Mouse (Mus musculus) spleen, postnatal 36 days (tissue): Measurements from ENCODE around the gene Catspere2.
"Not testable (repeated sequence)": the region's sequence is repeated elsewhere in the genome, so short reads cannot be mapped to it uniquely, and the experiment has no call there.

Source experiments
- DNase-seq, 2 experiments: peaks; one replicate each; pipeline ENCODE4 v3.0.0; 2022; ENCODE audit warnings: low spot score in 2 of 2, mixed read lengths in 1 of 2

Gene Catspere2

DNA sequence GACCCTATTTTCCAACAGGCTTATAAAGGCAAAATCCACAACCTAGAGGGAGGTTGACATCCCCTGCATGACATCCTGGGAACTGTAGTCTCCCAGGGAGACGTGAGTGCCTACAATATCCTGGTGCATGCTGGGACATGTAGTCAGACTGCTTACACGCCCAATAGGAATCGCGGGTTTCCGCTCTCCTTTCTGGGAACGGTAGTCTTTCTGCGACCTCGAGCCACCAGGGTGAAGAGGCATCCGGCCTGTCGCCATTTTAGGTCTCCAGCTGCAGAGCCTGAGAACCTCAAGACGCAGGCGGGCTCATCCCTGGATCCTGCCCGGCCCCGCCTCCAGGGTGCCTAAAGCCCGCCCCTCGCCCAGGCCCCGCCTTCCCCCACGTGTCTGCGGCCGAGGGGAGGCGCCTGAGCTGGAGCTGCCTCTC lies at the start of gene Catspere2:
Gene Catspere2 (plus strand): TSS at position 400 of the 427 bp plus-strand sequence.
- DNase-seq, result peak; percentile 96 to 99

DNA sequence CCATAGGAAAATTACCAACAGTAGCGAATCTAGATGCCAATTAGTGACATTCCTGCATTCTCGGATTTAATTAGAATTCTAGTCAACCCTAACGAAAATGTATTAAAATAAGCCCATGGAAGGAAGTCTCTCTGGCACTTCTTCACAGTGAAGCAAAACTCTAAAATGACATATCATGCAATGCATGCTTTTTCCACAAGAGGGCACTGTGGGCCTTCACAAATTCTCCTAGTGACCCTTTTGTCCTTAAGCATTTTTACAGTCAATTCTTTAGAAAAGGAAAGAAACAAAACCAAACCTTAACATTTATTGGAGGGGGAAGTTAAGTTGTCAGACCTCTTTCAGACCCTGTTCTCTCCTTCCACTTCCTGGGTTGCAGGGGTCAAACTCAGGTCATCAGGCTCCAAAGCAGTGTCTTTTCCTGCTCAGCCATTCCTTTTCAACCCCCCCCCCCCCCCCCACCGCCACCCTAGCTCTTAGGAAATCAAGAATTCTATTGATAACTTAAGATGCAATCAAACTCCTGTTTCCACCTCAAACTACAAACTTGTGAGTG lies 42.7 kb upstream of the Catspere2 start:
- not testable (repeated sequence) for DNase-seq

DNA sequence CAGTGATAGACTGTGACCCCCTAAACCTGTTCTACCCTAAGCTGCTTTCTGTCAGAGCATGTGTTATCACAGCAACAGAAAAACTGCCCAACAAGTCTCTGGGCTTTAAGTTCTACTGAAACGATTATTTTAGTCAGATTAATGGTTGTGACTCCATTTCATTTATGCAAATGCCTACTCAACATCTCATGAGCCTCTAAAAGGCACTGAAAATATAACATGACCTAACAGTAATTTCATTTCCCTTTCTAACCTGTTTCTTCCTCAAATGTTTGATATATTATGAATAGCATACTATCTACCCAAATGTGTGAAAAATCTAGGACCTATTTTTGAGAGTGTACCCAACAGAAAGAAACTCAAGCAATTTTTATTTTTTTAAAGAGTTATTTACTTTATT lies 1.9 kb upstream of the Catspere2 start:
- no peak for DNase-seq

DNA sequence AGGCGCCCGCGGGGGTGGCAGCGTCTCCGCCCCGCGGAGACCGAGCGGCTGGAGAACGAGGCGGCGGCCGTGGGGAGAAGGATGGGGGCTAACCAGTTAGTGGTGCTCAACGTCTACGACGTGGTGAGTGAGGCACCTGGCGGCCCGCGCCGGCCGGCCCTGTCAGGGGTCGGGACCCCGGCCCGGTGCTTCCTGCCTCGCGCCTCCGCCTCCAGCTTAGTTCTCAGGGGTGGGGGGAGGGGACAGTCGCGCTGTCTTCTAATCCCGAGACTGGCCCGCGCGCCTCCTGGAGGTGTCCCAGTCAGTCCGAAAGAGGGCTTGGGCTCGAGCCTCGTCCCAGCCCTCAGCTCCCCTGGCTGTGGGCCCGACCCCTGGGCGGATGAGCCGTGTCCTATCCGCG lies 359 bp downstream of the Catspere2 start:
- DNase-seq, result peak in 1 of 2 experiments; percentile 17

DNA sequence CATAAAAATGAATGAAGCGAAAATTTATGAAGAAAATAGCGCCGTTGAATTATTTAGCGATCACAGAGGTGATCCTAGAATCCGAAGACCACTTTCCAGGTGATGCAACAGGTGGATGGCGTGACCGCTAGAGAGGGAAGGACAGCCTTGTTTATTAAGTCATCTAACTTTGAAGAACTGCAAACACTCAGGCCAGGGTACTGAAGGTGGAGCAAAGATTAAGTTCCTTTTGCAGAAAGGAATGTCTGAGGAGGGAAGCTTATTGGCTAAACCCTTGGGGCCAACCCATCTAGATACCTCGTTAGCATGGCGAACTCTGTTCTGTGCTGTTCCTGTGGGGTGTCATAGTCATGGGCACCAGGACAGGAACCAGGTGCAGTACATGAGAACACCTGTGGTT lies 983 bp downstream of the Catspere2 start:
- DNase-seq, result no peak

DNA sequence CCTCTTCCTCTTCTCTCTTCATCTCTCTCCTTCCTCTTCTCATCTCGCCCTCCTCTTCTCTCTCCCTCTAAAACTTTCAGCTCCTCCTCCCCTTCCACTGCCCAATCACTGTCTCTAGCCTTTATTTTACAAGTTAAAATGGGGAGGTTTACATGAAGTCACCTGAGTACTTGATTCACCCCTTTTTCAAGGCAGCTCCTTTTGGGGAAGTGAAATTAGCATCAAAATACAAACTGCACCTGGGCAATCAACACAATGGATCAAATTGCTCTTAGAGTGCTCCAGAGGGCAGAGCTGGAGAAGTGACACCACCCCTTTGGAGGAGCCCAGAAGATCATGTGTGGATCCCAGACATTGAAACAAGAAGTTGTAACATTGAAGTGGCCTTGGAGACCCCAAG lies 4.3 kb downstream of the Catspere2 start:
- DNase-seq, result not testable (repeated sequence)

DNA sequence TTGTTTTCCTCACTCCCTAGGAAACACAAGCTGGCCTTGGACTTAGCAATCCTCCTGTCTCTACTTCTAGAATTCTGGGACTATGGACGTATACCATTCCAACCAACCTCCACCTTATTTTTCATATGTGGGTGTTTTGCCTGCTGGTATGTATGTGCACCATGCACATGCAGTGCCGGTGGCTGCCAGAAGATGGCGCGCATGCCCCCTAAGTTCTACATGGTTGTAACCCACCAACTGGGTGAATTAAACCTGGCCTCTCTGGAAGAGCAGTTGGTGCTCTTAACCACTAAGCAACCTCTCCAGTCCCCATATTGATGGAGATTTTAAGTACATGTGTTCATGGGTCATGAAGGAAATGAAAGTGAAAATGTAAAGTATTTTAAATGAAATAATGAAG lies 89.6 kb downstream of the Catspere2 start:
- not testable (repeated sequence) for DNase-seq

DNA sequence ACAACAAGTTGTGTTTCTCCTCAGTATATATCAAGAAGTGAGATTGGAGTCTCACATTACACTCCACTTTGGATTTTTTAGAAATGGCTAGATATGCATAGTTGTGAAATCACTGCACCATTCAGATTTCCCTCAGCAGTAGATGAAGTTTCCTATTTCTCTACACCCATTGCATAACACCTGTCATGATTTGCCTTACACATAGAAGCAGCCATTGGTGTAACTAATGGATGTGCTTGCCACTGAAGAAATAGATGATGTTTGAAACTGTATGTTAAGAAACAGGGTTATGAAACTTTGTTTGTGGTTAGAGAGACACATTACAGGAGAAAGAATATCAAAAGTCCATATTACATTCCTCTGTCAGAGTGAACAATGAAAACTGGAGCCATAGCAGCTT lies 114.6 kb downstream of the Catspere2 start:
- DNase-seq, result not testable (repeated sequence)

DNA sequence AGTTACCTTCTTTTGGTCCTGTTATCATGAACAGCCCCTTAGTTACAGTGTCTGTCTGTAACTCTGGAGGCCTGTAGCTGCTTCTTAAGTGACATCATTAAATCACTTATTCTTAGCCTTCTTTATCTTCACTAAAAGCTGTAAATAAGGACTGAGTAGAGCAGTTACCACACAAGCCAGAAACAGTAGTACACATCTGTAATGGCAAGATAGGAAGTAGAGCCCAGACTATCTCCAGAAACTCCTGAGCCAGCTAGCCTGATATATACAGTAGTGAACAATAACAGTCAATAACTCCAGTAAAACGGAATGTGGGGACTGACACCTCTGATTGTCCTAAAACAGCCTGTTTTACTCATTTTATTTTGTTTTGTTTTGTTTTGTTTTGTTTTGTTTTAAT lies 125.3 kb downstream of the Catspere2 start:
- DNase-seq, result not testable (repeated sequence)

DNA sequence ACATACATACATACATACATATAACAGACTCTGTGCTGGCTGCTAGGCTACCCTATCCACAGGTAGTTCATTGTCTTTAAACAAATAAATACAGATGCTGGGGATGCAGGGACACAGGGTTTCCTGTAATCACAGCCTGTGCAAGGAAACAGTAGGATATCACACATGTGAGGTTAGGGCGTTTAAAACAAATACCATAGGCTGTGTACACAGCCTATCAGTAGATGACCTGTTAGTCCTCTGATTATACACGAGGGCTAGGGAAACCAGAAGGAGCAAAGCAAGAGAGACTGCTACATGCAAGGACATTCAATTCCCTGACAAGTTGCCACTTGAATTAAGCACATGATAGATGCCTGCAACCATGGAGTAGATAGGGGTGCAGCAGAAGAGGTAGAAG lies 139.0 kb downstream of the Catspere2 start:
- not testable (repeated sequence) for DNase-seq

DNA sequence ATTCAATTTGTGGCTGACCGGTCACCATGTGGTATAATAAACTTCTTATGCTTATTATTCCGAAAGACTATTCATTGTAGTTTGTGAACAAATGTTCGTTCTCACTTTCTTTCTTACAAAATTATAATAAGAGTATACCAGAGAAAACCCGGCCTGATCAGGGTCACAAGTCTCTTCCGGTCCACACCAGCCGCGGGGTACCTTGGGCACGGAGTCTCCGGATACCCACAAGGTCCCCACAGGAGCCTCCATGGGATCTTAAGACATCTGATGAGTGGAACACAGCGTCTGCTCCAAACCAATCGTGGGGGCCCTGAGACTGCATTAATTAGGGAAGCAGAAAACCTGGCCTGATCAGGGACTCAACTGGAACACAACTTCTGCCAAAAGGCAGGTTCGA lies 151.1 kb downstream of the Catspere2 start:
- DNase-seq, result no peak

DNA sequence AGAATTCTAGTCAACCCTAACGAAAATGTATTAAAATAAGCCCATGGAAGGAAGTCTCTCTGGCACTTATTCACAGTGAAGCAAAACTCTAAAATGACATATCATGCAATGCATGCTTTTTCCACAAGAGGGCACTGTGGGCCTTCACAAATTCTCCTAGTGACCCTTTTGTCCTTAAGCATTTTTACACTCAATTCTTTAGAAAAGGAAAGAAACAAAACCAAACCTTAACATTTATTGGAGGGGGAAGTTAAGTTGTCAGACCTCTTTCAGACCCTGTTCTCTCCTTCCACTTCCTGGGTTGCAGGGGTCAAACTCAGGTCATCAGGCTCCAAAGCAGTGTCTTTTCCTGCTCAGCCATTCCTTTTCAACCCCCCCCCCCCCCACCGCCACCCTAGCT lies 163.3 kb downstream of the Catspere2 start:
- DNase-seq, result peak in 1 of 2 experiments; percentile 10

DNA sequence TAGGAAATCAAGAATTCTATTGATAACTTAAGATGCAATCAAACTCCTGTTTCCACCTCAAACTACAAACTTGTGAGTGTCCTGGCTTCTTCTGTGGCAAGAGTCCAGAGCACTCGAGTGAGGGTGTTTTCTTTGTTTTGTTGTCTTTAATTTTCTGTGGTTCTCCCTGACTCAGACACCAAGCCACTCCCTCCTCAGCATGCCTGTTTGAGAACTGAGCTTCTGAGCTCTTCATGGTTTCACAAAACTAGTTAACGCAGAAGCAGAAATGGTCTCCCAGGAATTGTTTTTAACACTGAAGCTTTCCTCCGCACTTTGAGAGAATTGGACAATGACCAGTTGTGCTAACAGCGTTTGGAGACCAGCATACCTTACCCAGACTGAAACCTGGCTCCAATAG lies 163.7 kb downstream of the Catspere2 start:
- not testable (repeated sequence) for DNase-seq

DNA sequence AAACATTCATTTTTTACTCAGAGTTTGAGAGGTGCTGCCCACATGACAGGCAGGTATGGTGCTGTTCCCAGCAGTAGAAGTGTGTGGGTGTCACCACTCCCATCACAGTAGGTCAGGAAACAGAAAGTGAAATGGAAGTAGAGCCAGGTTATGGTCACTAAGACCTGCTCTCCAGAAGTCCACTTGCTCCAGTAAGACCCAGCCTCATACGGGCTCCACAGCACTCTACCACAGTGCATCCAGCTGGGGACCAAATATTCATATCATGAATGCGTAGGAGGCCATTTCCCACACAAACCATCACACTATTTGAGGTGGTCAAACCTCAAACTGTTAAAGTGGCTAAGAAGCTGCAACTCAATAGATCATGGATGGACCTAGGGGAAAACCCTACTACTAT lies 199.0 kb downstream of the Catspere2 start:
- DNase-seq, result no peak

DNA sequence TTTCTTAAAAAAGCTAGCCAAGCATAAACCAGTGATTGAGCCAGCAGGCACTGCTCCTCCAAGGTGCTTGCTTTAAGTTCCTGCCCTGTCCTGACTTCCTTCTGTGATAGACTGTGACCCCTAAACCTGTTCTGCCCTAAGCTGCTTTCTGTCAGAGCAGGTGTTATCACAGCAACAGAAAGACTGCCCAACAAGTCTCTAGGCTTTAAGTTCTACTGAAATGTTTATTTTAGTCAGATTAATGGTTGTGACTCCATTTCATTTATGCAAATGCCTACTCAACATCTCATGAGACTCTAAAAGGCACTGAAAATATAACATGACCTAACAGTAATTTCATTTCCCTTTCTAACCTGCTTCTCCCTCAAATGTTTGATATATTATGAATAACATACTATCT lies 202.4 kb downstream of the Catspere2 start:
- DNase-seq, result no peak

DNA sequence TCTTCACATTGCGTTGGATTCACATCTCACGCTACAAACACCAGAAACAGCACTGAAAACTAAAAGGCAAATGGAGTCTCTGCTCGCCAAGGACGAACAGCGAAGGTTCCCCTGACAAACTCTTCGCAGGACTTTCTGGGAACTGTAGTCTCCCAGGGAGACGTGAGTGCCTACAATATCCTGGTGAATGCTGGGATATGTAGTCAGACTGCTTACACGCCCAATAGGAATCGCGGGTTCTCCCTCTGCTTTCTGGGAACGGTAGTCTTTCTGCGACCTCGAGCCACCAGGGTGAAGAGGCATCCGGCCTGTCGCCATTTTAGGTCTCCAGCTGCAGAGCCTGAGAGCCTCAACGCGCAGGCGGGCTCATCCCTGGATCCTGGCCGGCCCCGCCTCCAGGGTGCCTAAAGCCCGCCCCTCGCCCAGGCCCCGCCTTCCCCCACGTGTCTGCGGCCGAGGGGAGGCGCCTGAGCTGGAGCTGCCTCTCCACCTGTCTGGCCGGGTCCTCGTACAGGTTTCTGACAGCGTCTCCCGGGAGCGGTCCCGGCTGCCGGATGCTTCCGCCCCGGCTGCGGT lies 204.1 kb downstream of the Catspere2 start, which contains the start of gene Desi2:
Gene Desi2 (plus strand): TSS at position 202 of the 576 bp plus-strand sequence.
- DNase-seq, result peak; percentile 97 to 98

DNA sequence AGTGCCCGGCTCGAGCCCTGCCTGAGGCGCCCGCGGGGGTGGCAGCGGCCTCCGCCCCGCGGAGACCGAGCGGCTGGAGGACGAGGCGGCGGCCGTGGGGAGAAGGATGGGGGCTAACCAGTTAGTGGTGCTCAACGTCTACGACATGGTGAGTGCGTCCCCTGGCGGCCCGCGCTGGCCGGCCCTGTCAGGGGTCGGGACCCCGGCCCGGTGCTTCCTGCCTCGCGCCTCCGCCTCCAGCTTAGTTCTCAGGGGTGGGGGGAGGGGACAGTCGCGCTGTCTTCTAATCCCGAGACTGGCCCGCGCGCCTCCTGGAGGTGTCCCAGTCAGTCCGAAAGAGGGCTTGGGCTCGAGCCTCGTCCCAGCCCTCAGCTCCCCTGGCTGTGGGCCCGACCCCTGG lies 204.6 kb downstream of the Catspere2 start:
- DNase-seq, result not testable (repeated sequence)

DNA sequence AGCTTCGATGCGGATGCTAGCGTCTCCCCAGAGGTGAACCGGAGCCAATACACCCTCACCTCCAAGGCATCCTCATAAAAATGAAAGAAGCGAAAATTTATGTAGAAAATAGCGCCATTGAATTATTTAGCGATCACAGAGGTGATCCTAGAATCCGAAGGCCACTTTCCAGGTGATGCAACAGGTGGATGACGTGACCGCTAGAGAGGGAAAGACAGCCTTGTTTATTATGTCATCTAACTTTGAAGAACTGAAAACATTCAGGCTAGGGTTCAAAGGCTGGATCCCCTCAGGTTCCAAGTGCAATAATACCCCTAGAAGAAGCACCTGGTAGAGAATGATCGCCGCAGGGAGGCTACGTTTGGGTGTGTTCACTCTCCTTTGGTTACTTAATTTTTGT lies 205.2 kb downstream of the Catspere2 start:
- no peak for DNase-seq

DNA sequence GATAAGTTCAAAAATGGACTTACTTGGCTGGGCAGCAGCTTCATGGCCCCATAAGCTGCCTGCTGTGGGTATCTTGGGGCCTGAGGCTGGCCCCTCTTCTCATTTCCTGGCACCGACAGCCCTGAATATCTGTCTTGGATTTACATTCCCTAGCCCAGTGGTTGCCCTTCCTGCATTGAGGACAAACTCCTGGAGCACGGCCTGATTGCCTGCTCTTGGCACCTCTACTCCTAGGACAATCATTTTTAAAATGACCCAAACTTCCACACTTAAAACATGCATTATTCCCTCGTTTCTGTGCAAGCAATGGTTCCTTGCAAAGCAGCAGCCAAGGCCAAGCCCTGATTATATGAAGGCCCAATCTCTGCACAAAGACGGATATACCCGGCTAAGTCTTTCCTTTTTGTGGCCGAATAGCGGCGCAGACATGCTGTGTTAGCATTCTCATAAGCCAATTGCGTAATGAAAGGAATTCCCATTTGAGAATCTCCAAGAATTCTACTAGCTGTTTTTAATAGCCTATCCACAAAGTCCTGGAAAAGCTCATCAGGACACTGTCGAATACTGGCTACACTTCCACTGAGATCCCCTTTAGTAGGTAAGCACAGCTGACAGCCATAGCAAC lies 222.6 kb downstream of the Catspere2 start:
- no peak for DNase-seq

DNA sequence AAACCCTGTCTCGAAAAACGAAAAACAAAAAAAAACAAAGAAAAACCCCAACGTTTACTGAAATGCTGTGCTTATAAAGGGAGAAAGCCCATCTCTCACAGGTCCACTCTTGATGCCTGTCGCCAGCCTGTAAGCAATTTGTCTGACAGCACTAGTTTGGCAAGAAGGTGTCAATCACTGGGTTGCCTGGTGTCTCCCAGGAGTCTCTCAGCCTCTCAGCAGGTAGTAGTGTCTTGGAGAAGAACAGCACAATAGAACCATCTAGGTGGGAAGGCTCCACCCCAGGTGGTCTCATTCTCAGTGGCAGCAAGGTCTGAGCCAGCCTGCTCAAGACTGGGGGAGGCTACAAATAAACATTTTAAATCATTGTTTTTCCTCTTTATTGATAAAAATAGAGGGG lies 224.6 kb downstream of the Catspere2 start:
- not testable (repeated sequence) for DNase-seq

DNA sequence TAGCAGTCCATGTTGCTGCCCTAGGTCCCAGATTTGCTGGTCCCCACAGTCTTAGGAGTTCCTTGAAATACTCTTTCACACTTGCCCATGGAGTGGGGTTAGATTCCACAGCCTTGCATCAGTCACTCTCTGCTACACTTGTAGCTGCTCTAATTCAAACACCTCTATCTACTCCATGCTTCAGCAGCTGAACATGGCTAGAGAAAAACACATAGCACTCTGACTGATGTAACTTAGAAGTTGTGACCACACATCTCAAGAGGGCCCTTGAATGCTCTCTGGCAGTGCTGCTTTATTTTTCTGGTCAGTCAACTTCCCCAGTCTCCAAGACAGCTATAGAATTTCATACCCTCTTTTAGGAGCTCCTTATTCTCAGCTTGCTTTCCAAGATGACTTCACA lies 226.7 kb downstream of the Catspere2 start:
- no peak for DNase-seq

DNA sequence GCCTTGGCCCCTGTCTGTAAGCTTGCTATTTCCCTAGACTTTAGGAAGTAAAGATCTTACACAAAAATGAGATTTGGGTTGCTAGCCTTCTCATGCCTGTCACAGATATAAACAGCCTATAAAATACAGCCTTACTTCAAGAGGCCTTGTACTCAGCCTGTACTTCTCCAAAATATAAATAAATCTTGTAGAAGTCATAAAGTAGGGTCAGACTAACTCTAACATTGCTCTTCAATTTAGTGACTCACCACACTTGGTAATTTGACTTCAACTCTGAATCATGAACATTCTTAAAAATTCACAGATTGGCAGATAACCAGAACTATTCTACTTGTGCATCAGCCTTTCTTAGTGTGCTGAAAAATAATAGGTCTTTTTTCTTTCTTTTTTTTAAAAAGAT lies 233.9 kb downstream of the Catspere2 start:
- no peak for DNase-seq

DNA sequence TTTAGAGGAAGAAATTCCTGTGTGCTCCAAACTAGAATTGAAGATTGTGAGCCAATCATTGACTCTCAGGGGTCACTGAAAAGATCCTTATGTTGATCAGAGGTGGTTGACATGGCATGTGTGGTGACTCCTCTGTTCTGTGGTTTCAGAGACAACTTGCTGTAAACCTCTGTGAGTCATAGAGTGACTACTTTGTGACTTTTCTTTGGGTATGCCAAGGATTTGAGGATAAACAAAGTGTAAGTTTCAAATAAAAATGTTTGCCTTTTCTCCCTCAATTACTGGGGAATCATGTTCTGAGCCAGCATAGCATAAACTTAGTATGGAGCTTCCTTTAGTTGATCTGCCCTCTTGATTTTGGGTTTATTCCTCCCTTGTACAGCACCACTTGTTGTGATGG lies 235.1 kb downstream of the Catspere2 start:
- DNase-seq, result no peak
